Mouse (Mus musculus): ENCODE data around the gene Scube2.

DNA sequence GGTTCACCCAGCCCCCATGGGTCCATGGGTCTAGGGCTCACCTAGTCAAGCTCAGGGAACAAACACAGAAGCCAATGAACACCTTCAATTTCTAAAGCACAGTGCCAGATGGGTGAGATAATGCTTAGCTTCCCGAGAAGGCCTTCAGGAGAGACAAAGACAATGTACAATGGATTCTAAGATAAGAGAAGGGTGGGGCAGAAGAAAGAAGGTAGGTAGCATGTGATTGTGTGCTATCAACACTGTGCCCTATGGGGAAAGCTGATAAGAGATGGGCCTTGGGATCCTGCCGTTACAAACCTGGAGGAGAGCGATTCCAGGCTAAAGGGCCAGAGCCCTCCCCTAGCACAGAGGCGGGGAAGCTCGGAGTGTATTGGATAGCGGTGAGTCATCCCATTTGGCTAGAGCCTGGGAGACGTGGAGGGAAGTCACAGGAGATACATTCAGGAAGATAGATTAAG is 12.7 kb downstream of the Scube2 start:
- TF ChIP-seq CTCF (IDR thresholded peaks at IDR 0.05; ENCODE audit: low read depth) (no peak), EP300 (optimal IDR thresholded peaks at IDR 0.05) (no peak)
